Mouse (Mus musculus): Measurements from ENCODE around the gene Gm14698.
A peak's percentile ranks its signal among the peaks of the same experiment; 100 is the strongest.
"Not testable (repeated sequence)": the region's sequence is repeated elsewhere in the genome, so short reads cannot be mapped to it uniquely, and the experiment has no call there.

Gm14698 gene

GRCm38 (mm10) chrX:68821059-68821458, at the start of gene Gm14698:
Gene Gm14698 (plus strand): TSS chrX:68821093.
- DNase-seq (ENCODE audit: low read depth, low spot score): not testable (repeated sequence)

GRCm38 (mm10) chrX:68820449-68820848, 444 bp upstream of the Gm14698 start:
- peak; percentile 63 for DNase-seq (ENCODE audit: low read depth, low spot score)

GRCm38 (mm10) chrX:68839548-68840444, 18.9 kb downstream of the Gm14698 start:
- DNase-seq (ENCODE audit: low read depth, low spot score): peak; percentile 5

- DNase-seq (ENCODE audit: low read depth, low spot score): no peak
These were observed 44.3 kb downstream of the Gm14698 start for GRCm38 (mm10) chrX:68865145-68865544.
